Mouse (Mus musculus) neural tube, embryonic 15.5 days (tissue): ENCODE measurements around the gene Arl4c. TPM values are rescaled to one million over a fixed set of nuclear protein-coding genes. Genes with fewer than 3 reads are reported as not detected.
A peak's percentile ranks its signal among the peaks of the same experiment; 100 is the strongest.

Experiments
- ATAC-seq: fragments of 200-750 bp; cut with Nextera tagmentation; 2 replicates; pipeline ENCODE4 v1.8.0; 2017; ENCODE audit warnings: mild to moderate bottlenecking, moderate TSS enrichment, moderate library complexity; ENCODE audit not compliant: low FRiP score
- H3K27ac ChIP-seq: fragments of 300-500 bp; sonication (generic); replicated peaks from 2 replicates; pipeline ENCODE4 v1.5.1; 2015; ENCODE audit warnings: mild to moderate bottlenecking, inconsistent platforms
- H3K27me3 ChIP-seq: fragments of 300-500 bp; sonication (generic); replicated peaks from 2 replicates; pipeline ENCODE4 v1.6.1; 2015; ENCODE audit warnings: inconsistent platforms
- H3K36me3 ChIP-seq: fragments of 300-500 bp; sonication (generic); 2 replicates; pipeline ENCODE4 v1.6.1; 2015; ENCODE audit warnings: inconsistent platforms
- H3K4me1 ChIP-seq: fragments of 300-500 bp; sonication (generic); 2 replicates; pipeline ENCODE4 v1.6.1; 2015; ENCODE audit warnings: inconsistent platforms
- H3K4me2 ChIP-seq: fragments of 300-500 bp; sonication (generic); 2 replicates; pipeline ENCODE4 v1.6.1; 2015; ENCODE audit warnings: inconsistent platforms, mild to moderate bottlenecking, moderate library complexity
- H3K4me3 ChIP-seq: fragments of 300-500 bp; sonication (generic); replicated peaks from 2 replicates; pipeline ENCODE4 v1.5.1; 2015; ENCODE audit warnings: mild to moderate bottlenecking, inconsistent platforms
- H3K9ac ChIP-seq: fragments of 300-500 bp; sonication (generic); replicated peaks from 2 replicates; pipeline ENCODE4 v1.6.1; 2015; ENCODE audit warnings: mild to moderate bottlenecking, inconsistent platforms
- H3K9me3 ChIP-seq: fragments of 300-500 bp; sonication (generic); replicated peaks from 2 replicates; pipeline ENCODE4 v1.6.1; 2016; ENCODE audit warnings: inconsistent platforms
- whole genome bisulfite sequencing: fragments of 180-500 bp; shearing (Covaris S2); methylation state at CpG from one replicate; pipeline ENCODE4 v1.1.7; 2015; ENCODE audit warnings: mixed read lengths; 5-methylcytosine and 5-hydroxymethylcytosine counted together
- polyA plus RNA-seq: library from polyadenylated mRNA; unstranded; fragments of >200 nt; fragmentation: Nextera tagmentation; extraction: Ambion mirVana; gene quantifications from 2 replicates; pipeline ENCODE4 v1.2.1, GENCODE M21; 2015

The Arl4c gene
- polyA plus RNA-seq = 38.1 and 43.5 TPM in 2 replicates

DNA sequence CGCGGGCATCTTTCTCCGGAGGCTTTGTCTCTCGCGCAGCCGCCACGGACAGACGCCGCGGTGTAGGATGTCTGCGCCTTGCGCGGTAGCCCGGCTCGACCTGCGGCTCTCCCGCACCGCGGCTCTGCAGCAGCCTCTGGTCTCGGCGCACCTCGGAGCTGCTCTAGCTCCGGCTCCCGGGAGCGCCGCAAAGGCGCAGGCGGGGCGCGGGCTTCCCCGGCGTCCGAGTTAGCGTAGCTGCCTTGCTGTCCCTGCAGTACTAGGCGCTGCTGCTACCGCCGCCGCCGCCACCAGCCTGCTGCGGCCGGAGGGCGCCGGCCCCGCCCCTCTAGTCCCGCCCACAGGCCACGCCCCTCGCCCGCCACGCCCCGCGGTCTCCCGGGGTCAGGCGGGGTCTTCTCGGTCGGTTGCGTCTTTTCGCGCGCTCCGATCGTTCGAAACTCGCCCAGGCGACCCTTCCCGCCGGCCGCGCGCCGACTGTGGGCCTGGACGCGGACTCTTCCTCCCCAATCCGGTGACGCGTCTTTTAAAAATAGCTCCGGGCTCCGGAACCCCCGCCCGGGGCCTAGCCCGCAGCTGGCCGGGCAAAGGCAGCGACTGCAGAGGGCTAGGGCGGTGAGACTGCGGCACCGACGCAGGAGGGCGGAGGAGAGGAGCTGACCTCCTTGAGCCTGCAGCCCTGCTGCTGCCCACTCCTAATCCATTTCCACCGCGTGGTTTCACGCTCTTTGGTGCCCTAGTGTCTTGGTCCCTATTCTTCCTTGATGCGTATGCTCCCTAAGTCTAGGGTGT is at the start of gene Arl4c:
Arl4c (minus strand) TSS at position 352 of the 792 bp plus-strand sequence.
- Histone ChIP-seq H3K27ac (peak within 1 kb of the TSS; percentile 98), H3K27me3 (no peaks in the 10 kb centered on the region), H3K36me3 (no peaks in the 10 kb centered on the region), H3K9me3 (no peaks in the 10 kb centered on the region), H3K4me2 (peak within 1 kb of the TSS; percentile 67), H3K4me3 (peak within 1 kb of the TSS; percentile 92), H3K9ac (peak within 1 kb of the TSS; percentile 99), H3K4me1 (peaks cover 39% of the 10 kb centered on the region)
- peak; percentile 87 for ATAC-seq
- WGBS = 1% methylated on average over 84 of the region's 91 CpGs

GRCm38 (mm10) chr1:88751332-88751731 is 49.3 kb upstream of the Arl4c start:
- H3K27me3 ChIP-seq = no peaks in the 10 kb centered on the region
- H3K4me3 ChIP-seq = no peak overlapping the region
- no peak overlapping the region for H3K4me2 ChIP-seq
- H3K4me1 ChIP-seq = peaks cover 21% of the 10 kb centered on the region
- ATAC-seq = no peak
- WGBS = 90% methylated on average over 6 of the region's 6 CpGs
- no peak overlapping the region for H3K27ac ChIP-seq
- H3K9ac ChIP-seq = no peak overlapping the region
- H3K9me3 ChIP-seq = no peaks in the 10 kb centered on the region
- no peaks in the 10 kb centered on the region for H3K36me3 ChIP-seq

DNA sequence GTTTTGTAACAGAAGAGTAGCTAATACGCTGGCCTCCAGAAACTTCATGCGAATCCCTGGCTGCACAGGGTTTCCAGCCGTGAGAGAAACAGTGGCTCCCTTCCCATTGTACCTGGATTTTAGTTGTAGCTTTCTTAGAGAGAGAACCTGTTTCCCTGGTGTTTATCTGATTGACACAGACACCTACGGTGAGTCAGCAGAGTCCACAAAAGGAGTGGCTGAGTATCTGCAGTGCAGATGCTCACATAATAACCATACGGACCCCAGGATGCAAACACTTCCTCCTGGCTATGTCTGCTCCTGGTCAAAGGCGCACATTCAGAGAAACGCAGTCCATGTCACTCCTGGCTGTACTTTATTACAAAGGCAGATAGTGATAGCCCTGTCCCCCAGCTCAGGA is 48.6 kb upstream of the Arl4c start:
- no peaks in the 10 kb centered on the region for H3K27me3 ChIP-seq
- no peak overlapping the region for H3K27ac ChIP-seq
- H3K36me3 ChIP-seq = no peaks in the 10 kb centered on the region
- ATAC-seq = no peak
- H3K9me3 ChIP-seq = no peaks in the 10 kb centered on the region
- H3K4me1 ChIP-seq = peaks cover 21% of the 10 kb centered on the region
- H3K9ac ChIP-seq = no peak overlapping the region
- WGBS = 82% methylated on average over 7 of the region's 7 CpGs
- no peak overlapping the region for H3K4me2 ChIP-seq
- H3K4me3 ChIP-seq = no peak overlapping the region

DNA sequence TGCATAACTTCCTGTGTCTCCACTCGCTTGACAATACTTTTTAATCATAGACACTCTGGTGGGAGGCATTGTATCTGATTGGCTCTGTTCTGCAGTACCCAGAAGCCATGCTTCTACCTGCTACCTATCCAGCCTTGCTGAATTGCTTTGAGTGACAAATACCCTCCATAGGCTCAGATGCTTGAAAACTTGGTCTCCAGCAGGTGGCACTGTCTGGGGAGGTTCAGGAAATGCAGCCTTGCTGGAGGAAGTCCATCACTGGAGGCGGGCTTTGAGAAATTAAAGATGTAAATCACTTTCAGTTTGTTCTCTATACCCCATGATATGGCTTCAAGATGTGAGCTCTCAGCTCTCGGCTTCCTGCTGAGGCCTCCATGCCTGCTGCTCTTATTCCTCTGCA is 48.1 kb upstream of the Arl4c start:
- H3K9me3 ChIP-seq = no peaks in the 10 kb centered on the region
- H3K27ac ChIP-seq = no peak overlapping the region
- H3K4me2 ChIP-seq = no peak overlapping the region
- WGBS = 88% methylated on average over 3 of the region's 3 CpGs
- H3K36me3 ChIP-seq = no peaks in the 10 kb centered on the region
- H3K27me3 ChIP-seq = no peaks in the 10 kb centered on the region
- no peak overlapping the region for H3K4me3 ChIP-seq
- peaks cover 21% of the 10 kb centered on the region for H3K4me1 ChIP-seq
- ATAC-seq = no peak
- H3K9ac ChIP-seq = no peak overlapping the region

DNA sequence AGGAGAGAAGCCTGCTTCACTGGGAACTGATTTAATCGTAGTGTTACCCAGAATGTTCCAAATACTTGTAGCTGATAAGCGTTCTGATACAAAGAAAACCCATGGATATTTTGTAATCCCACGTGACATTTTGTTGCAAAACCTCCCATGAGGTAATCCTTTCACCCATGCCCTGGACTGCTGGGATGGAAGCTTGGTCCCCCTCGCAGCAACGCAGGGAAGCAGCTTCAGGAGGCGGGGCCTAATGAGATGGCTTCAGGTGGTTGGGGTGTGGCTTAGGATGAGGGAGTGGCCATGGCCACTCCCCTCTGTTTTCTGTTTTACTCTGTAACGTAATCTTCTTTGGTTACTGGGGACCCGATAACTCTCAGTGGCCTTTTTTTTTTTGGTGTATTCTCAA is 47.1 kb upstream of the Arl4c start:
- WGBS = 82% methylated on average over 8 of the region's 8 CpGs

DNA sequence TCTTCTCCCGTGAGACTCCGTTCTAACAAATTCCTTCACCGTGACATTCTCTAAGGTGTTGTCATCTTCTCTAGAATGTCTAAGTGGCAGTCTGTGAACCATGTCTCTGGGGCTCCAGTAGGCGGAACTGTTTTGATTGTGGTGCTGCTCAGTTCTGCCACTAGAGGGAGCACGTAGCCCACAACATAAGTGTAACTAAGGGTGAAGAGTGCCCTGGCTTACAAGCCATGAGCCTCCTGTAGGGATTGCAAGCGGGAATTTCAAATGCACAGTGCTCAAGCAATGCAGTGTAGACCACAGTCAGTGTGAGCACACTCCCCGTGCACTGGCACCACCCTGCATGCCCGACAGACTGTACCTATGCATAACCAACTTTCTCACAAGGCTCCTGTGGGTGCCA is 43.2 kb upstream of the Arl4c start:
- peak; percentile 80 for ATAC-seq
- Histone ChIP-seq H3K9me3 (no peaks in the 10 kb centered on the region), H3K4me3 (no peak overlapping the region), H3K4me2 (no peak overlapping the region), H3K9ac (no peak overlapping the region), H3K4me1 (no peaks in the 10 kb centered on the region), H3K27ac (no peak overlapping the region), H3K36me3 (no peaks in the 10 kb centered on the region), H3K27me3 (no peaks in the 10 kb centered on the region)
- WGBS = 4% methylated on average over 8 of the region's 8 CpGs

More for the DNA sequence above, 47.1 kb upstream of the Arl4c start:
- H3K27ac ChIP-seq = no peak overlapping the region
- no peak overlapping the region for H3K4me2 ChIP-seq
- no peak for ATAC-seq
- H3K4me3 ChIP-seq = no peak overlapping the region
- no peaks in the 10 kb centered on the region for H3K9me3 ChIP-seq
- H3K9ac ChIP-seq = no peak overlapping the region
- H3K27me3 ChIP-seq = no peaks in the 10 kb centered on the region
- peaks cover 21% of the 10 kb centered on the region for H3K4me1 ChIP-seq
- no peaks in the 10 kb centered on the region for H3K36me3 ChIP-seq

DNA sequence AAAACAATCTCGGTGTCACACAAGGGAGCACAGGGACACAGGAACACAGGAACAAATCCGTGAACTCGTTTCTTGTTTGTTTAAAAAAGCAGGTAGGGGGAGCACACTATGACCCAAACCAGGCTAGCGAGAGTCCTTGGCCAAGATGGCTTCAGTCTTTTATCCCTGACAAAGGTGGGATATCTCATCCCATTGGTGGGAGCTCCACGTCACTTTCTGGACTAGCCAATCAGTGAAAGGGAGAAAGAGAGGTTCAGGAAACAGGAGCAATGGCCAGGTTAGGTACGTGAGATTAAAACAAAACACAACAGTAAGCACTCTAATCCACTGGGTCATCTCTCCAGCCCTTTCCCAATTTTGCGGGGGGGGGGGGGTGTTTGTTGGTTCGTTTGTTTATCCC is 42.2 kb upstream of the Arl4c start:
- 76% methylated on average over 8 of the region's 8 CpGs for WGBS
- Histone ChIP-seq H3K9me3 (no peaks in the 10 kb centered on the region), H3K4me2 (no peak overlapping the region), H3K27me3 (no peaks in the 10 kb centered on the region), H3K9ac (no peak overlapping the region), H3K4me1 (no peaks in the 10 kb centered on the region), H3K4me3 (no peak overlapping the region), H3K36me3 (no peaks in the 10 kb centered on the region), H3K27ac (no peak overlapping the region)
- ATAC-seq = no peak

GRCm38 (mm10) chr1:88742372-88742771 is 40.4 kb upstream of the Arl4c start:
- no peak; the same call in 1 of the 2 replicates for ATAC-seq
- Histone ChIP-seq H3K27me3 (no peaks in the 10 kb centered on the region), H3K4me2 (no peak overlapping the region), H3K27ac (no peak overlapping the region), H3K4me1 (no peaks in the 10 kb centered on the region), H3K9ac (no peak overlapping the region), H3K9me3 (no peaks in the 10 kb centered on the region), H3K36me3 (no peaks in the 10 kb centered on the region), H3K4me3 (no peak overlapping the region)
- 51% methylated on average over 7 of the region's 7 CpGs for WGBS

- H3K9ac ChIP-seq = no peak overlapping the region
- no peak overlapping the region for H3K4me2 ChIP-seq
- H3K9me3 ChIP-seq = no peaks in the 10 kb centered on the region
- no peaks in the 10 kb centered on the region for H3K4me1 ChIP-seq
- no peak overlapping the region for H3K27ac ChIP-seq
- ATAC-seq = no peak
- H3K27me3 ChIP-seq = no peaks in the 10 kb centered on the region
- no peaks in the 10 kb centered on the region for H3K36me3 ChIP-seq
- 82% methylated on average over 4 of the region's 4 CpGs for WGBS
- H3K4me3 ChIP-seq = no peak overlapping the region
Measured at GRCm38 (mm10) chr1:88739546-88739945, 37.5 kb upstream of the Arl4c start.

DNA sequence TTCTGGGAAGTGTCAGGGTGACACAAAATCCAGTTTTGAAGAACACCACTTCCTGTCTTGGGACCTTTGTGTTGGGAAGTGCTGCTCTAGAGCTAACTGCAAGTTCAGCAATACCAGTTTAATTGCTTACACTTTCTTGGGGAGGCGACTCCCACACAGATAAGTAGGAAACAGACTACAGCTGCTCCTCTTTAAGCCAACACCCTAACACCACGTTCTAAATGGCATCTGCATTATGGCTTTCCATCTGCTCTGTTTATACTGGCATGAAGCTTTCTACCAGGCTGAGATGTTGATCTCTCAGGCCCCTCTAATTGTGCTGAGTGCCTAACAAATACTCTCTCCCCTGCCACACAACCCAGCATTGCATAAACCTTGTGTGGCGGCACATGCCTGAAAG is 36.9 kb upstream of the Arl4c start:
- Histone ChIP-seq H3K4me3 (no peak overlapping the region), H3K4me1 (no peaks in the 10 kb centered on the region), H3K9ac (no peak overlapping the region), H3K27me3 (no peaks in the 10 kb centered on the region), H3K9me3 (no peaks in the 10 kb centered on the region), H3K4me2 (no peak overlapping the region), H3K36me3 (no peaks in the 10 kb centered on the region), H3K27ac (no peak overlapping the region)
- 70% methylated on average over 3 of the region's 3 CpGs for WGBS
- ATAC-seq = no peak

- 89% methylated on average over 1 of the region's 1 CpGs for WGBS
- ATAC-seq = no peak
- Histone ChIP-seq H3K27me3 (no peaks in the 10 kb centered on the region), H3K27ac (no peak overlapping the region), H3K9ac (no peak overlapping the region), H3K4me2 (no peak overlapping the region), H3K36me3 (no peaks in the 10 kb centered on the region), H3K4me1 (no peaks in the 10 kb centered on the region), H3K9me3 (no peaks in the 10 kb centered on the region), H3K4me3 (no peak overlapping the region)
Measured at GRCm38 (mm10) chr1:88729496-88729895, 27.5 kb upstream of the Arl4c start.

GRCm38 (mm10) chr1:88727369-88727768 is 25.3 kb upstream of the Arl4c start:
- ATAC-seq = no peak
- Histone ChIP-seq H3K4me3 (no peak overlapping the region), H3K27me3 (no peaks in the 10 kb centered on the region), H3K4me1 (no peaks in the 10 kb centered on the region), H3K9ac (no peak overlapping the region), H3K4me2 (no peak overlapping the region), H3K36me3 (no peaks in the 10 kb centered on the region), H3K27ac (no peak overlapping the region), H3K9me3 (no peaks in the 10 kb centered on the region)
- 94% methylated on average over 1 of the region's 1 CpGs for WGBS
